Mouse (Mus musculus) midbrain, postnatal 0 days (tissue): ENCODE results near the gene Sh3yl1. TPM values are rescaled to one million over a fixed set of nuclear protein-coding genes. Genes with fewer than 3 reads are reported as not detected.

Experiments
- ATAC-seq: fragments of 200-750 bp; cut with Nextera tagmentation; 2 replicates; pipeline ENCODE4 v1.8.0; 2017; ENCODE audit warnings: moderate number of reproducible peaks, mild to moderate bottlenecking, moderate TSS enrichment, moderate library complexity; ENCODE audit not compliant: low FRiP score
- DNase-seq: peaks from one replicate; pipeline ENCODE4 v3.0.0-alpha.2; 2015; ENCODE audit warnings: low spot score
- H3K27ac ChIP-seq: fragments of 300-500 bp; sonication (generic); 2 replicates; pipeline ENCODE4 v1.5.1; 2014; ENCODE audit warnings: low read depth, mild to moderate bottlenecking, low read length, mixed read lengths
- H3K27me3 ChIP-seq: fragments of 300-500 bp; sonication (generic); 2 replicates; pipeline ENCODE4 v1.6.1; 2014; ENCODE audit warnings: low read length, control low read depth, mixed read lengths; ENCODE audit not compliant: insufficient read depth
- H3K36me3 ChIP-seq: fragments of 300-500 bp; sonication (generic); 2 replicates; pipeline ENCODE4 v1.6.1; 2014; ENCODE audit warnings: low read length, control low read depth, mixed read lengths; ENCODE audit not compliant: insufficient read depth
- H3K4me1 ChIP-seq: fragments of 300-500 bp; sonication (generic); 2 replicates; pipeline ENCODE4 v1.6.1; 2014; ENCODE audit warnings: mild to moderate bottlenecking, control low read depth, antibody characterized with exemption, low read length, mixed read lengths; ENCODE audit not compliant: insufficient read depth
- H3K4me2 ChIP-seq: fragments of 300-500 bp; sonication (generic); 2 replicates; pipeline ENCODE4 v1.6.1; 2014; ENCODE audit warnings: low read depth, mild to moderate bottlenecking, low read length, mixed read lengths; ENCODE audit not compliant: poor library complexity, severe bottlenecking
- H3K4me3 ChIP-seq: fragments of 300-500 bp; sonication (generic); 2 replicates; pipeline ENCODE4 v1.5.1; 2014; ENCODE audit warnings: low read depth, mild to moderate bottlenecking, low read length, moderate library complexity
- H3K9ac ChIP-seq: fragments of 300-500 bp; sonication (generic); replicated peaks from 2 replicates; pipeline ENCODE4 v1.6.1; 2014; ENCODE audit warnings: mild to moderate bottlenecking, low read length, moderate library complexity, mixed read lengths; ENCODE audit not compliant: poor library complexity, severe bottlenecking
- H3K9me3 ChIP-seq: fragments of 300-500 bp; sonication (generic); 2 replicates; pipeline ENCODE4 v1.6.1; 2016; ENCODE audit warnings: low read length, control low read depth
- CTCF ChIP-seq: IDR thresholded peaks from 2 replicates; pipeline ENCODE4 v1.5.1; 2016; ENCODE audit warnings: antibody characterized with exemption, mild to moderate bottlenecking
- WGBS: fragments of 180-500 bp; shearing (Covaris S2); extraction: QIAGEN DNeasy Blood & Tissue Kit; methylation state at CpG from one replicate; pipeline ENCODE4 v1.1.7; 2014; 5-methylcytosine and 5-hydroxymethylcytosine counted together
- polyA plus RNA-seq: library from polyadenylated mRNA; unstranded; fragments of >200 nt; fragmentation: Nextera tagmentation; extraction: Ambion mirVana; gene quantifications from 2 replicates; pipeline ENCODE4 v1.2.1, GENCODE M21; 2015
- total RNA-seq: library from RNA; depleted of rRNA; stranded (reverse); fragments of >200 nt; gene quantifications from 2 replicates; pipeline ENCODE4 v1.2.3, GENCODE M21; 2014

The Sh3yl1 gene
- total and polyA plus RNA-seq, 2 experiments from 2014 or later, result 20.4 to 52.6 TPM

GRCm38 (mm10) chr12:30922401-30922800 lies 10.9 kb downstream of the Sh3yl1 start:
- Histone ChIP-seq H3K9me3 (no peaks in the 10 kb centered on the region), H3K9ac (no peak overlapping the region), H3K27me3 (no peaks in the 10 kb centered on the region), H3K4me1 (no peaks in the 10 kb centered on the region), H3K27ac (no peak overlapping the region), H3K4me3 (no peak overlapping the region), H3K36me3 (peaks cover 19% of the 10 kb centered on the region), H3K4me2 (no peak overlapping the region)
- DNase-seq (no peak), ATAC-seq (no peak)
- 76% methylated on average over 3 of the region's 3 CpGs for WGBS
- no peak for TF ChIP-seq CTCF

DNA sequence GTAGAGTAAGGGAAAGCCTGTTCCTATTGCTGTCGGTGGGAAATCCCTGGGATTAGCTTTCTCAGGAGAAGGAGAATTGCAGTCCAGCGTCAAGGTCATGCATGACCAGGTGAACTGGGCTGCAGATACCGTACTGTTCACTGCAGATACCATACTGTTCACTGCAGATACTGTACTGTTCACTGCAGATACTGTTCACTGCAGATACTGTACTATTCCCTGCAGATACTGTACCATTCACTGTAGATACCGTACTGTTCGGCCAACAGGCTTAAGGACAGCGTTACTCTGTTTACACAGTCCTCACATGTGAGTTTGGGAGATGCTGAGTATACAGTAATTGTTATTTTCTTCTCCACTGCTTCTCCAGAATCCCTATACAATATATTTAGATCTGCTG lies 16.7 kb downstream of the Sh3yl1 start:
- DNase-seq (no peak), ATAC-seq (no peak)
- no peaks in the 10 kb centered on the region for H3K4me1 ChIP-seq
- no peak for TF ChIP-seq CTCF
- H3K27ac ChIP-seq, result no peak overlapping the region
- no peak overlapping the region for H3K4me2 ChIP-seq
- 88% methylated on average over 6 of the region's 6 CpGs for WGBS
- H3K36me3 ChIP-seq, result peaks cover 20% of the 10 kb centered on the region
- H3K9ac ChIP-seq, result no peak overlapping the region
- H3K27me3 ChIP-seq, result no peaks in the 10 kb centered on the region
- no peaks in the 10 kb centered on the region for H3K9me3 ChIP-seq
- H3K4me3 ChIP-seq, result no peak overlapping the region

- TF ChIP-seq CTCF, result no peak
These were observed 21.8 kb downstream of the Sh3yl1 start for GRCm38 (mm10) chr12:30933299-30933698.

GRCm38 (mm10) chr12:30936899-30937298 lies 25.4 kb downstream of the Sh3yl1 start:
- no peak for DNase-seq
- 75% methylated on average over 2 of the region's 2 CpGs for WGBS
- no peak overlapping the region for H3K27ac ChIP-seq
- H3K4me2 ChIP-seq, result no peak overlapping the region
- H3K9ac ChIP-seq, result no peak overlapping the region
- TF ChIP-seq CTCF, result no peak
- H3K9me3 ChIP-seq, result no peaks in the 10 kb centered on the region
- no peak for ATAC-seq
- H3K27me3 ChIP-seq, result no peaks in the 10 kb centered on the region
- H3K4me3 ChIP-seq, result no peak overlapping the region
- peaks cover 24% of the 10 kb centered on the region; the same call in 1 of the 2 replicates for H3K36me3 ChIP-seq
- no peaks in the 10 kb centered on the region for H3K4me1 ChIP-seq

More at GRCm38 (mm10) chr12:30933299-30933698, 21.8 kb downstream of the Sh3yl1 start:
- Histone ChIP-seq H3K4me2 (no peak overlapping the region), H3K27ac (no peak overlapping the region), H3K27me3 (no peaks in the 10 kb centered on the region), H3K9ac (no peak overlapping the region), H3K4me3 (no peak overlapping the region), H3K9me3 (no peaks in the 10 kb centered on the region), H3K36me3 (peaks cover 6% of the 10 kb centered on the region), H3K4me1 (no peaks in the 10 kb centered on the region)
- WGBS, result 80% methylated on average over 2 of the region's 2 CpGs
- DNase-seq (no peak), ATAC-seq (no peak)

- peaks cover 30% of the 10 kb centered on the region for H3K36me3 ChIP-seq
These were observed 31.9 kb downstream of the Sh3yl1 start for GRCm38 (mm10) chr12:30943057-30943986.

DNA sequence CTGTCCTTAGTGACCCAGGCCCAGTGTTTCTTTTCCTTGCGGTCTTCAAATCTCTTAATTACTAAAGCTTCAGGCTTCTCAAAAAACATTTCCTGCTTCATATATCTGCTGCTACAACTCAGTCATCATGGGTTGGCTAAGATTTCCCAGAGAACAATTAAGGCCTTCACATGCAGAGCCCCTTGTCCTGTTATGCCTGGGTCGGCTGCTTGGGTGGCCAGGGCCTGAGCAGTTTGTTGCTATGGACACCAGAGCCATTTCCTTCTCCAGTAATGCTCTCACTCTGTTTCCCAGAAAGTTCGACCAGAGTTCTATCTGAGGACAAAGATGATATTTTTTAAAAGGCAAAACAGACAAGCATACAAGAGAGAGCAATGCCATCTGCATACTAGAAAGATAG lies 32.7 kb downstream of the Sh3yl1 start:
- Histone ChIP-seq H3K36me3 (peaks cover 26% of the 10 kb centered on the region), H3K27ac (no peak overlapping the region), H3K27me3 (no peaks in the 10 kb centered on the region), H3K4me2 (no peak overlapping the region), H3K4me3 (no peak overlapping the region), H3K4me1 (no peaks in the 10 kb centered on the region), H3K9ac (no peak overlapping the region), H3K9me3 (no peaks in the 10 kb centered on the region)
- ATAC-seq, result no peak
- no peak for DNase-seq
- 55% methylated on average over 3 of the region's 3 CpGs for WGBS
- TF ChIP-seq CTCF, result no peak

More at GRCm38 (mm10) chr12:30943057-30943986, 31.9 kb downstream of the Sh3yl1 start:
- TF ChIP-seq CTCF, result no peak
- H3K4me3 ChIP-seq, result no peak overlapping the region
- H3K9ac ChIP-seq, result no peak overlapping the region
- no peaks in the 10 kb centered on the region for H3K27me3 ChIP-seq
- H3K27ac ChIP-seq, result no peak overlapping the region
- no peak for DNase-seq
- H3K9me3 ChIP-seq, result no peaks in the 10 kb centered on the region
- WGBS, result 90% methylated on average over 14 of the region's 14 CpGs
- no peak overlapping the region for H3K4me2 ChIP-seq
- no peaks in the 10 kb centered on the region for H3K4me1 ChIP-seq
- no peak for ATAC-seq
